Mouse (Mus musculus) Patski (cell line): ENCODE results near the gene Gfra1. TPM values are rescaled to one million over a fixed set of nuclear protein-coding genes. Genes with fewer than 3 reads are reported as not detected.

Experiments used
- ATAC-seq: fragments of 100-300 bp; one replicate; pipeline ENCODE4 v1.8.0; 2021
- CTCF ChIA-PET: fragments of 350-600 bp; sonication (Branson Sonifier 250); formaldehyde crosslinking; loops from one replicate; lab custom pipeline; 2022; ENCODE audit warnings: inconsistent platforms; lab: Charles Lee
- POLR2A ChIA-PET: fragments of 350-600 bp; sonication (Branson Sonifier 250); formaldehyde crosslinking; loops from one replicate; lab custom pipeline; 2022; ENCODE audit warnings: antibody characterized with exemption, inconsistent platforms; lab: Charles Lee
- DNase-seq: peaks from one replicate; pipeline ENCODE4 v3.0.0-alpha.2; 2011; ENCODE audit warnings: low read depth, low spot score
- H3K27me3 ChIP-seq: fragments of 371-371 bp; one replicate; pipeline ENCODE4 v1.5.1; 2021
- CTCF ChIP-seq: fragments of 100-300 bp; IDR thresholded peaks from one replicate; pipeline ENCODE4 v1.5.1; 2021
- in situ Hi-C: fragments of 300-500 bp; cut with MboI; formaldehyde crosslinking; loops from 3 replicates; pipeline ENCODE4 v1.11.1; 2018; ENCODE audit warnings: low pct_unique_long_range_greater_than_20kb, mixed read lengths
- polyA plus RNA-seq: library from polyadenylated mRNA; unstranded; gene quantifications from one replicate; pipeline ENCODE4 v1.2.3, GENCODE M21; 2021

The Gfra1 gene
- polyA plus RNA-seq, 1 experiment from 2014 or later, result 102 TPM

DNA sequence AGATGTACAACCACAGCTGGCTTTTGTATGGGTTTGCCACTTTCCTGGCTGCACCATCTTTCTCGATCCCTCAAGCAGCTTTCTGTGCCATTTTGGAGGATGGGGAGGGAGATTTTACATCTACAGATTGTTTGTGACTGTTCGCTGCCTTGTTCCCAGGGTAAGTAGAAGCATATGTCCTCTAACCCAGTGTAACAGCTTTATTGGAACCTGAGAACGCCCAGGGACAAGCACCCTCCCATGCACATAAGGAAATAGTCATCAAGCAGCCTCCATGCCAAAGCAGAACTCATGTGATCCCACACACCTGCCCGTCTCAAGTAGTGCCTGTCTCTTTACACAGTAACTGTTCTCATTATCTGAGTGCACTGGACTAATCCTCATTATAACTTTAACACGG lies 256.0 kb downstream of the Gfra1 start:
- ATAC-seq (no peak), DNase-seq (no peak)
- ChIA-PET CTCF (no interaction called here), POLR2A (no interaction called here)
- TF ChIP-seq CTCF, result no peak
- peaks cover 11% of the 10 kb centered on the region for H3K27me3 ChIP-seq
- in situ Hi-C loops, result no loop called here

DNA sequence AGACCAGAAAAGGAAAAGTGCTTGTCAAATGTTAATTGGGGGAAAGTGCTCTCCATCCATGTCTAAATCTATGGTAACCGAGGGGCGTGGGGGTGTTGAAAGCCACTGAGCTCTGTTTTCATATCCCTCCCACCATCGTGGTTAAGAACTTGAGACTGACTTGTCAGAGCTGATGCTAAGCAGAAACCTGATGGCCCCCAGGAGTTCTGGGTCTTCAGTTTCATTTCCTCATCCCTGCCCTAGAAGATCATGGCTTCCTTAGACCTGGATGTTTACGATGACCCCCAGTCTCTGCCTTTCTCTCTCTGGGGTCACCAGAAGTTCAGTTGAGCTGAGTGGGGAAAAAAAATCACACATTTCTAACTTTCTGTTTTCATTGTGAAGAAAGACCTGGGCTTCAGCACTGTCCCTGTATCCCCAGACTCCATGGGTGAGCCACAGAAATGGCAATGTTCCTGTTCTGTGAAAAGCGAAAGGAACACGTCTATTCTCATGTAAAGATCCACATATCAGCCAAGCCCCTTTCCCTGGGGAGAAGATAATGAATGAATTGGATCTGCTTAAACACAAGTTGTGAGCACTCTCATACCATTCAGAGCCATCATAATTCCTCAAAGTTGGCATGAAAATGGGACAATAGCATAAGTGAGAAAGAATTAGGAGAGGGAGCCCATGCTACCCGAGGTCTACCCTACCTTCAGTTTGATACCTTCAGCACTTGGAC lies 261.8 kb downstream of the Gfra1 start:
- ATAC-seq (no peak), DNase-seq (no peak)
- ChIA-PET CTCF (no interaction called here), POLR2A (interaction anchor here (0.6 kb wide), 1 partner anchor 19 kb away, joined by 5 read pairs; no protein-coding TSS in a partner anchor)
- peaks cover 3% of the 10 kb centered on the region for H3K27me3 ChIP-seq
- TF ChIP-seq CTCF, result no peak
- in situ Hi-C loops, result no loop called here

DNA sequence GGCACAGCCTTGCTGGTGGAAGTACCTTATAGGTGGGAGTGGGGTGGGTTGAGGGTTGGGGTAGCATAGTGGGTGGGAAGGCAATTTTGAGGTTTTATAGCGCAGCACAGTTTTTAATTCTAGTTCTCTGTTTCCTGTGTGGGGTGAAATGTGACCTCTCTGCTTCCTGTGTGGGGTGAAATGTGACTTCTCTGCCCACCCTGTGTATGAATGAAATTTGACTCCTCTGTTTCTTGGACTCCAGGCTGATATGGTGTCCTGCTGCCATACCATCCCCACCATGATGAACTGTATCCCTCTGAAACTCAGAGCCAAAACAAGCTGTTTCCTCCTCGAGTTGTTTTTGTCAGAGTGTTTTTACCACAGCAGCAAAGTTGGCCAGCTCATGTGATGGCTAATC lies 264.8 kb downstream of the Gfra1 start:
- DNase-seq (no peak), ATAC-seq (no peak)
- peaks cover 7% of the 10 kb centered on the region for H3K27me3 ChIP-seq
- POLR2A ChIA-PET, result no interaction called here
- TF ChIP-seq CTCF, result no peak
- in situ Hi-C loops, result no loop called here
- CTCF ChIA-PET, result no interaction called here

DNA sequence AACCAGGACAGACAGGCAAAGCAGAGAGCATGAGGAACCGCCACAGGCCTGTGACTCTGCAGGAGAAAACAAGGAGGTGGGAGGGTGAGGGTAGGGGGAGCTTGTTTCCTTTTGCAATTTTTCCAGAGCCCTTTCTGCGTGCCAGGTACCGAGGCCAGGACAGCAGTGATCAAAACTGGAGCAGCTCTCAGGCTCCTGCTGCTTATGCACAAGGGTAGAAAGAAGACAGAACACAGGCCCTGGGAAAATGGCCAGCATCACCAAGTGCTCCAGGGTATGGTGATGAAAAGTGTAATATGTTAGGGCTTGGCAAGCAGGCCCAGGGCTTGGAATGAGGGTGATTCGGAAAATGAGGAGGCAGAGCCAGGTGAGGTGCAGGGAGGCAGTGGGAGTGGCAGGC lies 269.2 kb downstream of the Gfra1 start:
- peaks cover 8% of the 10 kb centered on the region for H3K27me3 ChIP-seq
- no peak for TF ChIP-seq CTCF
- DNase-seq (no peak), ATAC-seq (no peak)
- in situ Hi-C loops, result no loop called here
- ChIA-PET POLR2A (no interaction called here), CTCF (no interaction called here)

Other genes starting within 250 kb of the Gfra1 start
- gene Ccdc172, start 56.1 kb upstream of the Gfra1 start, polyA plus RNA-seq, result not detected
- not detected for gene Pnlip, start 196.6 kb upstream of the Gfra1 start, polyA plus RNA-seq